Mouse (Mus musculus) skeletal muscle tissue, adult 2 months (tissue): ENCODE data around the gene Cdh4.

ENCODE experiments used
- DNase-seq: peaks from one replicate; pipeline ENCODE4 v3.0.0-alpha.2; 2012; ENCODE audit warnings: low read depth, low spot score

Gene Cdh4

GRCm38 (mm10) chr2:179937091-179937490 is 494.9 kb downstream of the Cdh4 start:
- DNase-seq = no peak

- DNase-seq = no peak
Observed at GRCm38 (mm10) chr2:179941696-179942095, 499.5 kb downstream of the Cdh4 start.

- DNase-seq = no peak
Observed at GRCm38 (mm10) chr2:179945051-179945450, 502.8 kb downstream of the Cdh4 start.

- no peak for DNase-seq
Observed at GRCm38 (mm10) chr2:179946496-179946895, 504.3 kb downstream of the Cdh4 start.

GRCm38 (mm10) chr2:179947607-179948006 is 505.4 kb downstream of the Cdh4 start:
- no peak for DNase-seq

- no peak for DNase-seq
Observed at GRCm38 (mm10) chr2:179948820-179949219, 506.6 kb downstream of the Cdh4 start.
